Mouse (Mus musculus) stomach, postnatal 0 days (tissue): ENCODE measurements around the gene Cacna1a. TPM values are rescaled to one million over a fixed set of nuclear protein-coding genes. Genes with fewer than 3 reads are reported as not detected.

Experiments
- ATAC-seq: fragments of 200-750 bp; cut with Nextera tagmentation; 2 replicates; pipeline ENCODE4 v1.8.0; 2017; ENCODE audit not compliant: low FRiP score, low TSS enrichment
- DNase-seq: peaks from one replicate; pipeline ENCODE4 v3.0.0-alpha.2; 2016; ENCODE audit warnings: low spot score
- H3K27ac ChIP-seq: fragments of 300-500 bp; sonication (generic); replicated peaks from 2 replicates; pipeline ENCODE4 v1.5.1; 2014; ENCODE audit warnings: mild to moderate bottlenecking, control low read depth
- H3K27me3 ChIP-seq: fragments of 300-500 bp; sonication (generic); 2 replicates; pipeline ENCODE4 v1.6.1; 2014; ENCODE audit warnings: low read length; ENCODE audit not compliant: control insufficient read depth, insufficient read depth
- H3K36me3 ChIP-seq: fragments of 300-500 bp; sonication (generic); 2 replicates; pipeline ENCODE4 v1.6.1; 2014; ENCODE audit warnings: low read length, mixed read lengths; ENCODE audit not compliant: control insufficient read depth, insufficient read depth
- H3K4me1 ChIP-seq: fragments of 300-500 bp; sonication (generic); replicated peaks from 2 replicates; pipeline ENCODE4 v1.6.1; 2014; ENCODE audit warnings: antibody characterized with exemption; ENCODE audit not compliant: control insufficient read depth, insufficient read depth
- H3K4me2 ChIP-seq: fragments of 300-500 bp; sonication (generic); replicated peaks from 2 replicates; pipeline ENCODE4 v1.6.1; 2014; ENCODE audit warnings: low read depth, mild to moderate bottlenecking, control low read depth, moderate library complexity
- H3K4me3 ChIP-seq: fragments of 300-500 bp; sonication (generic); 2 replicates; pipeline ENCODE4 v1.5.1; 2014; ENCODE audit warnings: low read depth, low read length, control low read depth
- H3K9ac ChIP-seq: fragments of 300-500 bp; sonication (generic); 2 replicates; pipeline ENCODE4 v1.6.1; 2014; ENCODE audit warnings: mild to moderate bottlenecking, low read length, control low read depth, mixed read lengths
- H3K9me3 ChIP-seq: fragments of 300-500 bp; sonication (generic); 2 replicates; pipeline ENCODE4 v1.6.1; 2016; ENCODE audit warnings: low read length; ENCODE audit not compliant: control insufficient read depth
- CTCF ChIP-seq: IDR thresholded peaks from 2 replicates; pipeline ENCODE4 v1.5.1; 2016; ENCODE audit warnings: antibody characterized with exemption, low read depth, mild to moderate bottlenecking, moderate library complexity
- EP300 ChIP-seq: optimal IDR thresholded peaks from 2 replicates; pipeline ENCODE3; 2016; ENCODE audit warnings: antibody characterized with exemption
- WGBS: fragments of 180-500 bp; shearing (Covaris S2); extraction: QIAGEN DNeasy Blood & Tissue Kit; methylation state at CpG from one replicate; pipeline ENCODE4 v1.1.7; 2014; 5-methylcytosine and 5-hydroxymethylcytosine counted together
- polyA plus RNA-seq: library from polyadenylated mRNA; unstranded; fragments of >200 nt; fragmentation: Nextera tagmentation; extraction: Ambion mirVana; gene quantifications from 2 replicates; pipeline ENCODE4 v1.2.1, GENCODE M21; 2015

Gene Cacna1a
- polyA plus RNA-seq, 1 experiment from 2014 or later: 2.9 TPM

DNA sequence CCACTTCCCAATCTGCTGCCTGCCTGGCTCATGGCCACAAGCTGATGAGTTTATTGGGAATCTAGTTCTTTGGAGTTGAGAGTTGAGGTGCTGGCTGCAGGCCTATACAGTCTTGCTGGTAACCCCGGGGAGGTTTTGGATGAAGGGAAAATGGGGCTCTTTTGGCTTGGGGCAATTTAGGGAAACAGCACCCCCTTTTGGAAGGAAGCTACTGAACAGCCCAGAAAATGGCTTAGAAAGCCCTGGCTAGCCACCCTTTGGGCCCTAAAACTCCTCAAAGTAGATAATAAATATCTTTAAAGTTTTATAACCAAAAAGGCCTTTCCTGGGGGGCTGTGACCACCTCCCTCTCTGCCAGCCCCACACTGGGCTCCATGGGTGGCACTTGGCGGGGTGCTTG lies 129.9 kb downstream of the Cacna1a start:
- no peak overlapping the region for H3K4me2 ChIP-seq
- H3K9me3 ChIP-seq: no peaks in the 10 kb centered on the region
- H3K9ac ChIP-seq: no peak overlapping the region
- DNase-seq (no peak), ATAC-seq (no peak)
- no peak overlapping the region for H3K27ac ChIP-seq
- H3K4me3 ChIP-seq: no peak overlapping the region
- H3K36me3 ChIP-seq: no peaks in the 10 kb centered on the region
- H3K4me1 ChIP-seq: no peaks in the 10 kb centered on the region
- TF ChIP-seq EP300 (no peak), CTCF (0 out of 2 replicates have a peak, but pooled peaks have one; percentile 10)
- 71% methylated on average over 2 of the region's 2 CpGs for WGBS
- no peaks in the 10 kb centered on the region for H3K27me3 ChIP-seq

DNA sequence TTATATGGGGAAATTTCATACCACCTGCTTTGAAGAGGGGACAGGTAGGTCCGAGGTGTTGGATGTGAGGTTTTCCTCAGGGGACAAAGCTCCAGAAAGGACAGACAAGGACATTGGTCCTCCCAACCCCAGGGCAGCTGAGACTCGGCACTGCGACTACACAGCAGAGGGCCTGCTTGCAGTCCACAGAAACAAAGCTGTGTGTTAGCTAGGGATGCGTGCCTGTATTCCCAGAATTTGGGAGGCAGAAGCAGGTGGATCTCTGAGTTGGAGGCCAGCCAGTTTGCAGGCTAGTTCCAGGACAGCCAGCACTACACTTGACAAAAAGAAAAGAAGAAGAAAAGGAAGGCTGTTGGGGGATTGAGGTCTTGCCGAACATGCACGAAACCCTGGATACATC lies 130.5 kb downstream of the Cacna1a start:
- Histone ChIP-seq H3K27me3 (no peaks in the 10 kb centered on the region), H3K36me3 (no peaks in the 10 kb centered on the region), H3K9ac (no peak overlapping the region), H3K4me2 (no peak overlapping the region), H3K9me3 (no peaks in the 10 kb centered on the region), H3K27ac (no peak overlapping the region), H3K4me3 (no peak overlapping the region), H3K4me1 (no peaks in the 10 kb centered on the region)
- 93% methylated on average over 6 of the region's 6 CpGs for WGBS
- ATAC-seq (no peak), DNase-seq (no peak)
- TF ChIP-seq EP300: no peak
- no peak for TF ChIP-seq CTCF

DNA sequence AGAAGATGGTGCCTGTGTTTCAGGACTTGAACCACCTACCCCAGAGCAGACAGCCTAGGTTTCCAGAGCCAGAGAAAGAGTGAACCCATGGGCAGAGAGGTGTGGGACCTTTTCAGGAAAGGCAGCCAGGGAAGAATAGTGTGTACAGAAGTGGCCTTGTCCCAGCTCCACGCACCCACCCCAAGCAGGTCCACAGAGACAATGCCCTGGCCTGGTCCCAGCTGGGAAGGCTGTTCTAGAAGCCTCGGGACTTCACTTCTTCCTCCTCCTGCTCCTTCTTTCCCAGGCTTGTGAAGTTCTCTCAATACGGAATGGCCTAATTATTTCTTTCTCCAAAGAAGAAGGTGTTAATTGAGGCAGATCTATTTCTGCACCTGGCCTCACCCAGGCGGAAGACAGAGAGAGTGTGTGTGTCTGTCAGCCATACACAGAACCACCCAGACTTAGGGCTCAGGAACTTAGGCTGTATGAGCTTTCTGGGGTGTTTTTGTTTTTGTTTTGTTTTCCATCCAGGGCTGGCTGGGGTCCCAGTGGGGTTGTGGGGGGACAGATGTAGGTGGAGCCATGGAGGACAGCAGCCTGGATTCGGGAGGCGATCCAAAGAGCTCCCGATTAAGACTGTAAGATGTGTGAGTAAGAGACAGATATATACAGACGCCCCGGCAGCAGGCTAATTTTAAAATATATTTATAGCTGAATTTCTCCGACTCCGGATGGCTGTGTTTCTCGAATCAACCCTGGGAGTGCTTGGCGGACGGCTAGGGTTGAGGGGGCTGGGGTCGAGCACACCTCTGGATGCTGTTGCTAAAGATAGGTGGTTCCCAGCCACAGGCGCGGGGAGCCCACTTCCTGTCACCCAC lies 131.8 kb downstream of the Cacna1a start:
- no peaks in the 10 kb centered on the region for H3K4me1 ChIP-seq
- 60% methylated on average over 17 of the region's 17 CpGs for WGBS
- H3K4me3 ChIP-seq: no peak overlapping the region
- H3K9ac ChIP-seq: no peak overlapping the region
- H3K4me2 ChIP-seq: no peak overlapping the region
- ATAC-seq (no peak), DNase-seq (no peak)
- no peaks in the 10 kb centered on the region for H3K9me3 ChIP-seq
- H3K36me3 ChIP-seq: no peaks in the 10 kb centered on the region
- H3K27ac ChIP-seq: no peak overlapping the region
- no peaks in the 10 kb centered on the region for H3K27me3 ChIP-seq
- TF ChIP-seq CTCF: no peak
- TF ChIP-seq EP300: no peak

DNA sequence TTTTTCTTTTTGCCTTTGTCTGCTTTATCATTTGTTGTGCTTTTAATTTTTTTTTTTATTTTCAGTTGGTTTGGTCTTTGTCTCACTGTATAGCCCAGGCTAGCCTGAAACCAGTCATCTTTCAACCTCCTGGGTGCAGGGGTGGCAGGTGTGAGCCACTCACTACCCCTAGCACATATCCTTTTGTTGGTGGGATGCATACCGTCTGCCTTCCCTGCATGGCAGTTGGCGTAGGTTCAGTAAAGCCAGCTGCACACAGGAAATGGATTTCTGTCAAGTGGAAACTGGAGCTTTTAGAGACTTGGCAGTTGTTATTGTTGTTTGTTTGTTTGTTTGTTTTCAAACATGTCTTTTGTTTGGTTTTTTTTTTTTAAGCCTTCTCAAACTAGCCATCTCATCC lies 132.8 kb downstream of the Cacna1a start:
- H3K27me3 ChIP-seq: no peaks in the 10 kb centered on the region
- no peak for DNase-seq
- no peak overlapping the region for H3K27ac ChIP-seq
- WGBS: 60% methylated on average over 2 of the region's 2 CpGs
- no peaks in the 10 kb centered on the region for H3K9me3 ChIP-seq
- TF ChIP-seq EP300: no peak
- TF ChIP-seq CTCF: no peak
- H3K36me3 ChIP-seq: no peaks in the 10 kb centered on the region
- H3K4me3 ChIP-seq: no peak overlapping the region
- no peak overlapping the region for H3K9ac ChIP-seq
- ATAC-seq: no peak
- H3K4me2 ChIP-seq: no peak overlapping the region
- H3K4me1 ChIP-seq: no peaks in the 10 kb centered on the region

- Histone ChIP-seq H3K9ac (no peak overlapping the region), H3K9me3 (no peaks in the 10 kb centered on the region), H3K4me2 (no peak overlapping the region), H3K36me3 (no peaks in the 10 kb centered on the region), H3K4me3 (no peak overlapping the region), H3K27me3 (no peaks in the 10 kb centered on the region), H3K27ac (no peak overlapping the region), H3K4me1 (no peaks in the 10 kb centered on the region)
- TF ChIP-seq EP300: no peak
- TF ChIP-seq CTCF: no peak
- DNase-seq (no peak), ATAC-seq (no peak)
- whole genome bisulfite sequencing: 80% methylated on average over 7 of the region's 7 CpGs
Observed at GRCm38 (mm10) chr8:84528036-84528435, 139.8 kb downstream of the Cacna1a start.

DNA sequence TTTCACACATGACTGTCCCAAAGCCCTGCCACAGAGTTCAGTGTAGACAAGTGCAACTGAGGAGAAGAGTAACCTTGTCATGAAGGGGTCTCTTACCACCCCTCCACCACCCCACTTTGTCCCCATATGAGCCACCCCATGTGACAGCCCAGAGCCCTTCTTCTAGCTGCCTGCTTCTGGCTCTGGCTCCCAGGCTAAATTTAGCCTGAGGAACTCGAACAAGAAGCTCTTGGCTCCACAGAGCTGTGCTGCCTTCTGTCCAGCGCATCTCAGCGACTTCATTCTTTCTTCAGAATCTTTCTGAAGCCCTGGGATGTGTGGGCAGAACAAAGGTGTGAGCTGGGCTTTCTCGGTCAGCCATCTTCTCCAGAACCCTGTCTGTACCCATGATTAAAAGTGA lies 141.3 kb downstream of the Cacna1a start:
- Histone ChIP-seq H3K9me3 (no peaks in the 10 kb centered on the region), H3K27me3 (no peaks in the 10 kb centered on the region), H3K4me3 (no peak overlapping the region), H3K36me3 (no peaks in the 10 kb centered on the region), H3K4me1 (no peaks in the 10 kb centered on the region), H3K4me2 (no peak overlapping the region), H3K27ac (no peak overlapping the region), H3K9ac (no peak overlapping the region)
- 65% methylated on average over 4 of the region's 4 CpGs for WGBS
- no peak for ATAC-seq
- no peak for DNase-seq
- TF ChIP-seq CTCF (no peak), EP300 (no peak)
